Mouse (Mus musculus) midbrain, embryonic 10.5 days (tissue): Measurements from ENCODE around the gene Klhl32. TPM values are rescaled to one million over a fixed set of nuclear protein-coding genes. Genes with fewer than 3 reads are reported as not detected.

Experiments
- DNase-seq: peaks from one replicate; pipeline ENCODE4 v3.0.0-alpha.2; 2017; ENCODE audit warnings: low spot score
- H3K27ac ChIP-seq: fragments of 300-500 bp; sonication (generic); replicated peaks from 2 replicates; pipeline ENCODE4 v1.5.1; 2016; ENCODE audit warnings: mild to moderate bottlenecking
- H3K27me3 ChIP-seq: fragments of 300-500 bp; sonication (generic); 2 replicates; pipeline ENCODE4 v1.6.1; 2016; ENCODE audit warnings: low read depth, mild to moderate bottlenecking; ENCODE audit not compliant: poor library complexity, severe bottlenecking
- H3K36me3 ChIP-seq: fragments of 300-500 bp; sonication (generic); 2 replicates; pipeline ENCODE4 v1.6.1; 2016; ENCODE audit warnings: mild to moderate bottlenecking, moderate library complexity
- H3K4me1 ChIP-seq: fragments of 300-500 bp; sonication (generic); 2 replicates; pipeline ENCODE4 v1.6.1; 2016
- H3K4me3 ChIP-seq: fragments of 300-500 bp; sonication (generic); 2 replicates; pipeline ENCODE4 v1.5.1; 2016; ENCODE audit warnings: mild to moderate bottlenecking, moderate library complexity
- H3K9me3 ChIP-seq: fragments of 300-500 bp; sonication (generic); replicated peaks from 2 replicates; pipeline ENCODE4 v1.6.1; 2016; ENCODE audit warnings: mild to moderate bottlenecking
- WGBS: fragments of 180-500 bp; shearing (Covaris S2); methylation state at CpG from one replicate; pipeline ENCODE4 v1.1.7; 2016; 5-methylcytosine and 5-hydroxymethylcytosine counted together
- polyA plus RNA-seq: library from polyadenylated mRNA; unstranded; fragments of >200 nt; fragmentation: Nextera tagmentation; extraction: Ambion mirVana; gene quantifications from 2 replicates; pipeline ENCODE4 v1.2.1, GENCODE M21; 2016

The Klhl32 gene
- polyA plus RNA-seq, 1 experiment from 2014 or later: 3.8 TPM

- H3K27ac ChIP-seq: no peak overlapping the region
- H3K4me3 ChIP-seq: no peak overlapping the region
- 81% methylated on average over 5 of the region's 5 CpGs for WGBS
- H3K9me3 ChIP-seq: no peaks in the 10 kb centered on the region
- H3K27me3 ChIP-seq: no peaks in the 10 kb centered on the region
- no peaks in the 10 kb centered on the region for H3K36me3 ChIP-seq
- no peaks in the 10 kb centered on the region for H3K4me1 ChIP-seq
- no peak for DNase-seq
Observed at GRCm38 (mm10) chr4:24620440-24620839, 230.5 kb downstream of the Klhl32 start.

GRCm38 (mm10) chr4:24620005-24620404, 230.9 kb downstream of the Klhl32 start:
- no peaks in the 10 kb centered on the region for H3K36me3 ChIP-seq
- no peak overlapping the region for H3K4me3 ChIP-seq
- no peak overlapping the region for H3K27ac ChIP-seq
- no peaks in the 10 kb centered on the region for H3K27me3 ChIP-seq
- WGBS: 85% methylated on average over 6 of the region's 6 CpGs
- DNase-seq: no peak
- no peaks in the 10 kb centered on the region for H3K9me3 ChIP-seq
- H3K4me1 ChIP-seq: no peaks in the 10 kb centered on the region

- Histone ChIP-seq H3K36me3 (peaks cover 34% of the 10 kb centered on the region), H3K9me3 (no peaks in the 10 kb centered on the region), H3K27me3 (no peaks in the 10 kb centered on the region), H3K4me1 (no peaks in the 10 kb centered on the region), H3K4me3 (no peak overlapping the region), H3K27ac (no peak overlapping the region)
- no peak for DNase-seq
- WGBS: 95% methylated on average over 2 of the region's 2 CpGs
Observed at GRCm38 (mm10) chr4:24609564-24609963, 241.4 kb downstream of the Klhl32 start.

- 91% methylated on average over 3 of the region's 3 CpGs for WGBS
- DNase-seq: no peak
- Histone ChIP-seq H3K27ac (no peak overlapping the region), H3K36me3 (peaks cover 38% of the 10 kb centered on the region), H3K27me3 (no peaks in the 10 kb centered on the region), H3K9me3 (no peaks in the 10 kb centered on the region), H3K4me1 (no peaks in the 10 kb centered on the region), H3K4me3 (no peak overlapping the region)
Observed at GRCm38 (mm10) chr4:24609085-24609484, 241.8 kb downstream of the Klhl32 start.

GRCm38 (mm10) chr4:24601711-24602110, 249.2 kb downstream of the Klhl32 start:
- Histone ChIP-seq H3K27ac (no peak overlapping the region), H3K4me3 (no peak overlapping the region), H3K36me3 (peaks cover 98% of the 10 kb centered on the region), H3K4me1 (no peaks in the 10 kb centered on the region), H3K9me3 (no peaks in the 10 kb centered on the region), H3K27me3 (no peaks in the 10 kb centered on the region)
- WGBS: 91% methylated on average over 6 of the region's 6 CpGs
- DNase-seq: no peak

GRCm38 (mm10) chr4:24598637-24599036, 252.3 kb downstream of the Klhl32 start:
- Histone ChIP-seq H3K27me3 (no peaks in the 10 kb centered on the region), H3K4me3 (no peak overlapping the region), H3K4me1 (no peaks in the 10 kb centered on the region), H3K9me3 (no peaks in the 10 kb centered on the region), H3K36me3 (peaks cover 87% of the 10 kb centered on the region), H3K27ac (no peak overlapping the region)
- DNase-seq: no peak
- WGBS: 90% methylated on average over 1 of the region's 1 CpGs

- WGBS: 93% methylated on average over 6 of the region's 6 CpGs
- no peak for DNase-seq
- Histone ChIP-seq H3K27me3 (no peaks in the 10 kb centered on the region), H3K9me3 (no peaks in the 10 kb centered on the region), H3K36me3 (peaks cover 86% of the 10 kb centered on the region), H3K27ac (no peak overlapping the region), H3K4me3 (no peak overlapping the region), H3K4me1 (no peaks in the 10 kb centered on the region)
Observed at GRCm38 (mm10) chr4:24596942-24597611, 253.8 kb downstream of the Klhl32 start.

GRCm38 (mm10) chr4:24594824-24595223, 256.1 kb downstream of the Klhl32 start:
- H3K27ac ChIP-seq: no peak overlapping the region
- no peaks in the 10 kb centered on the region for H3K4me1 ChIP-seq
- H3K4me3 ChIP-seq: no peak overlapping the region
- H3K9me3 ChIP-seq: no peaks in the 10 kb centered on the region
- no peaks in the 10 kb centered on the region for H3K27me3 ChIP-seq
- no peak for DNase-seq
- H3K36me3 ChIP-seq: peaks cover 84% of the 10 kb centered on the region

- no peaks in the 10 kb centered on the region for H3K9me3 ChIP-seq
- peaks cover 91% of the 10 kb centered on the region for H3K36me3 ChIP-seq
- DNase-seq: no peak
- H3K27ac ChIP-seq: no peak overlapping the region
- H3K4me1 ChIP-seq: no peaks in the 10 kb centered on the region
- WGBS: 80% methylated on average over 3 of the region's 3 CpGs
- no peak overlapping the region for H3K4me3 ChIP-seq
- no peaks in the 10 kb centered on the region for H3K27me3 ChIP-seq
Observed at GRCm38 (mm10) chr4:24583997-24584396, 266.9 kb downstream of the Klhl32 start.

GRCm38 (mm10) chr4:24582295-24582694, 268.6 kb downstream of the Klhl32 start:
- 82% methylated on average over 1 of the region's 1 CpGs for WGBS
- Histone ChIP-seq H3K4me3 (no peak overlapping the region), H3K27ac (no peak overlapping the region), H3K9me3 (no peaks in the 10 kb centered on the region), H3K4me1 (no peaks in the 10 kb centered on the region), H3K36me3 (peaks cover 89% of the 10 kb centered on the region), H3K27me3 (no peaks in the 10 kb centered on the region)
- no peak for DNase-seq

GRCm38 (mm10) chr4:24577594-24577993, 273.3 kb downstream of the Klhl32 start:
- Histone ChIP-seq H3K27ac (no peak overlapping the region), H3K4me3 (no peak overlapping the region), H3K9me3 (no peaks in the 10 kb centered on the region; the same call in 1 of the 2 replicates), H3K36me3 (peaks cover 68% of the 10 kb centered on the region), H3K4me1 (no peaks in the 10 kb centered on the region), H3K27me3 (no peaks in the 10 kb centered on the region)
- no peak for DNase-seq
- 92% methylated on average over 5 of the region's 5 CpGs for WGBS

- no peaks in the 10 kb centered on the region for H3K27me3 ChIP-seq
- H3K27ac ChIP-seq: no peak overlapping the region
- no peaks in the 10 kb centered on the region for H3K4me1 ChIP-seq
- peaks cover 40% of the 10 kb centered on the region for H3K36me3 ChIP-seq
- DNase-seq: peak; percentile 77
- WGBS: 22% methylated on average over 6 of the region's 6 CpGs
- H3K9me3 ChIP-seq: no peaks in the 10 kb centered on the region; the same call in 1 of the 2 replicates
- H3K4me3 ChIP-seq: no peak overlapping the region
Observed at GRCm38 (mm10) chr4:24574276-24574675, 276.6 kb downstream of the Klhl32 start.

- no peak overlapping the region for H3K27ac ChIP-seq
- no peaks in the 10 kb centered on the region for H3K9me3 ChIP-seq
Observed at GRCm38 (mm10) chr4:24568989-24569556, 281.9 kb downstream of the Klhl32 start.

More at GRCm38 (mm10) chr4:24568989-24569556, 281.9 kb downstream of the Klhl32 start:
- DNase-seq: no peak
- 88% methylated on average over 7 of the region's 7 CpGs for WGBS
- Histone ChIP-seq H3K27me3 (no peaks in the 10 kb centered on the region), H3K4me3 (no peak overlapping the region), H3K4me1 (no peaks in the 10 kb centered on the region), H3K36me3 (peaks cover 6% of the 10 kb centered on the region; the same call in 1 of the 2 replicates)
